Mouse (Mus musculus) intestine, embryonic 15.5 days (tissue): ENCODE measurements around the gene Trim41. TPM values are rescaled to one million over a fixed set of nuclear protein-coding genes. Genes with fewer than 3 reads are reported as not detected.
"Not testable (repeated sequence)": the region's sequence is repeated elsewhere in the genome, so short reads cannot be mapped to it uniquely, and the experiment has no call there.

Experiments
- ATAC-seq: fragments of 200-750 bp; cut with Nextera tagmentation; 2 replicates; pipeline ENCODE4 v1.8.0; 2017; ENCODE audit warnings: moderate TSS enrichment, moderate library complexity
- H3K27ac ChIP-seq: fragments of 300-500 bp; sonication (generic); 2 replicates; pipeline ENCODE4 v1.5.1; 2015; ENCODE audit warnings: mild to moderate bottlenecking, inconsistent platforms
- H3K27me3 ChIP-seq: fragments of 300-500 bp; sonication (generic); replicated peaks from 2 replicates; pipeline ENCODE4 v1.6.1; 2015; ENCODE audit warnings: inconsistent platforms
- H3K36me3 ChIP-seq: fragments of 300-500 bp; sonication (generic); 2 replicates; pipeline ENCODE4 v1.6.1; 2015; ENCODE audit warnings: inconsistent platforms
- H3K4me1 ChIP-seq: fragments of 300-500 bp; sonication (generic); replicated peaks from 2 replicates; pipeline ENCODE4 v1.6.1; 2015; ENCODE audit warnings: inconsistent platforms
- H3K4me2 ChIP-seq: fragments of 300-500 bp; sonication (generic); replicated peaks from 2 replicates; pipeline ENCODE4 v1.6.1; 2015; ENCODE audit warnings: mild to moderate bottlenecking, inconsistent platforms
- H3K4me3 ChIP-seq: fragments of 300-500 bp; sonication (generic); replicated peaks from 2 replicates; pipeline ENCODE4 v1.5.1; 2015; ENCODE audit warnings: inconsistent platforms
- H3K9ac ChIP-seq: fragments of 300-500 bp; sonication (generic); 2 replicates; pipeline ENCODE4 v1.6.1; 2015; ENCODE audit warnings: inconsistent platforms
- H3K9me3 ChIP-seq: fragments of 300-500 bp; sonication (generic); 2 replicates; pipeline ENCODE4 v1.6.1; 2016; ENCODE audit warnings: inconsistent platforms
- WGBS: fragments of 180-500 bp; shearing (Covaris S2); methylation state at CpG from one replicate; pipeline ENCODE4 v1.1.7; 2015; 5-methylcytosine and 5-hydroxymethylcytosine counted together
- polyA plus RNA-seq: library from polyadenylated mRNA; unstranded; fragments of >200 nt; fragmentation: Nextera tagmentation; extraction: Ambion mirVana; gene quantifications from 2 replicates; pipeline ENCODE4 v1.2.1, GENCODE M21; 2015

Gene Trim41
- polyA plus RNA-seq, 1 experiment from 2014 or later: 4.1 TPM

DNA sequence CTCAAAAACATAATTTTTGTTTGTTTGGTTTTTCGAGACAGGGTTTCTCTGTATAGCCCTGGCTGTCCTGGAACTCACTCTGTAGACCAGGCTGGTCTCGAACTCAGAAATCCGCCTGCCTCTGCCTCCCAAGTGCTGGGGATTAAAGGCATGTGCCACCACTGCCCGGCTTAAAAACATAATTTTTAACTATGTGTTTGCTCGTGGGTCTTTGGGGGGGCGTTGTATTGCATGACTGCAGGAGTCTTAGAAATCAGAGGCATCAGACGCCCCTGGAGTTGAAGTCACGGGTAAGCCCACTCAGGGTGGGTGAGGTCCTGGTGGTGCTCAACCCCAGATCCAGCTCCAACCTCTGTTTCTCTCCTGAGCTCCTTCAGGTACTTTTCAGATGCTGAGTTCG, 25.3 kb downstream of the Trim41 start:
- ATAC-seq, H3K4me2 ChIP-seq, H3K4me3 ChIP-seq, H3K9me3 ChIP-seq, H3K27me3 ChIP-seq, H3K4me1 ChIP-seq, H3K9ac ChIP-seq, H3K27ac ChIP-seq, H3K36me3 ChIP-seq: not testable (repeated sequence)
- WGBS: 89% methylated on average over 9 of the region's 9 CpGs

DNA sequence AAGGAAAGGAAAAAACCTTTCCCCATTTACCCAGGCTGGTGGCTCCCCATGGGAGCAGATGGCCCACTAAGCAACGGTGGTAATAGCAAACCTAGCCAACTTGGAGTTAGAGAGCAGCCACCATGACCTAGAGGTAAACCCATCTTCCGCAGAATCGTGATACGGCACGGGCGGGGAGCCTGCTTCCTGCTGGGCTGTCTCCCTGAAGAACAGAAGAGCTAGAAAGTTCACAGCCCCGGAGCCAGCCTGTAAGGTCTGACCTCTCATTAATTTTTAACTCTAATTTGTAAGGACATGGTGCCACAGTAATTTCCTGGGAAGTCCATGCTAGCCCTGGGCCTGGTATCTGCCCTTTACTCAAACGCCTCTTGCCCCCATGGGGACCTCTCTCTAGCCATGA, 26.2 kb downstream of the Trim41 start:
- ATAC-seq: peak; percentile 32
- WGBS: 31% methylated on average over 8 of the region's 8 CpGs

DNA sequence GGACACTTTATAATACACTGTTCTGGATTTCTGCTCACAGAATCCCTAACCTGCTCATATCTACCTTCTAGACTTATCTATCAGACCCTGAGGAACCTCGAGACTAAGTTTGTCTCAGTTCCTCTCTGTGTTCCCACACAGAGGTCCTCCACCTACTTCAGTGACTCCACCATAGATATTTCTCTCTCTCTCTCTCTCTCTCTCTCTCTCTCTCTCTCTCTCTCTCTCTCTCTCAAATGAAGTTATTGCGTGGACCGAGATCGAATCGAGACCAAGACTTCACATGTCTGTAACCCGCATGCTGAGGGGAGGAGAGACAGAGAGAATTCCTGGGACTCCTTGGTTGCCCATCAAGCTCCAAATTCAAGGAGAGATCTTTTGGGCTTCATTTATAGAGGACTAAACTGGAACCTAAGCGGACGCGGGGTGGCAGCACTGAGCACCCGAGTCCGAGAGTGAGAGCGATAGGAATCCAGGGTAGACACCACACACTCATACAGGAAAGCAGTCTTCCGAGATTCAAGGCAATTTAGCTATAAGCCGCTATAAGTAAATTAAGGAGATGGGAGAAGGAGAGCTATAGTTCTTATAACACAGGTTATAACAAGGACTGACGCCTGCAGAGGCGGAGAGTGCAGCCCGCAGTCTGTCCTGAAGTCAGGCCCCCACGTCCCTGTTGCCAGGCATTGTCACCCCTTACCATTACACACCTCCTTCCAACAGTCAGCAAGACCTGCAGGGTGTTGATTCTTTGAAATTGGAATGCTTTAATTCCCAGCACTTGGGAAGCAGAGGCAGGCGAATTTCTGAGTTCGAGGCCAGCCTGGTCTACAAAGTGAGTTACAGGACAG, 27.0 kb downstream of the Trim41 start:
- no peaks in the 10 kb centered on the region for H3K27me3 ChIP-seq
- H3K4me1 ChIP-seq: peaks cover 2% of the 10 kb centered on the region; the same call in 1 of the 2 replicates
- H3K36me3 ChIP-seq: no peaks in the 10 kb centered on the region
- 16% methylated on average over 20 of the region's 20 CpGs for WGBS
- no peaks in the 10 kb centered on the region for H3K9me3 ChIP-seq
- no peak overlapping the region for H3K9ac ChIP-seq
- peak overlapping the region; percentile 56 for H3K4me2 ChIP-seq
- no peak overlapping the region for H3K27ac ChIP-seq
- 0 out of 2 replicates have a peak overlapping the region, but pooled peaks have one; percentile 22 for H3K4me3 ChIP-seq
- ATAC-seq: peak; percentile 76

More for the DNA sequence above, 26.2 kb downstream of the Trim41 start:
- peak overlapping the region; percentile 56 for H3K4me2 ChIP-seq
- H3K4me1 ChIP-seq: peaks cover 2% of the 10 kb centered on the region; the same call in 1 of the 2 replicates
- no peak overlapping the region for H3K4me3 ChIP-seq
- H3K9me3 ChIP-seq: no peaks in the 10 kb centered on the region
- 0 out of 2 replicates have a peak overlapping the region, but pooled peaks have one; percentile 1 for H3K9ac ChIP-seq
- H3K36me3 ChIP-seq: no peaks in the 10 kb centered on the region
- H3K27me3 ChIP-seq: no peaks in the 10 kb centered on the region
- no peak overlapping the region for H3K27ac ChIP-seq

DNA sequence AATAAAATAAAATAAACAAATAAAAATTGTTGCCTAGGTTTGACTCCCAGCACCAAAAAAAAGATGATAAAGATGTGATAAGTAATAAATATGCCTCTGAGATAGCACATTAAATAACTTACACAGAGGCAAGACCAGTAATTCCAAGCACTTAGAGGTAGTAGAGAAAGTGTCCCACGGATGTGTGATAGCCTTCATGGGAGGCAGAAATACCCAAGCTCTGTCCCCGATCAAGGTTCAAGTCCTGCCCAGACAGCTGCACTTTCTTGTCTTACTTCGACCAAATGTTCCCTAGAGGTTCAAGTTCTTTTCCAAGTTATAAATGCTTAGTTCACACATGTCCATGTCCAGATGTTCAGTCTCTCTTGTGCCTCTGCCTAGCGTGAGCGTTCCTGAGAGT, 27.9 kb downstream of the Trim41 start:
- no peaks in the 10 kb centered on the region for H3K27me3 ChIP-seq
- no peak for ATAC-seq
- 89% methylated on average over 5 of the region's 5 CpGs for WGBS
- no peaks in the 10 kb centered on the region for H3K36me3 ChIP-seq
- peaks cover 2% of the 10 kb centered on the region; the same call in 1 of the 2 replicates for H3K4me1 ChIP-seq
- no peaks in the 10 kb centered on the region for H3K9me3 ChIP-seq
- no peak overlapping the region for H3K9ac ChIP-seq
- no peak overlapping the region for H3K27ac ChIP-seq
- no peak overlapping the region for H3K4me2 ChIP-seq
- H3K4me3 ChIP-seq: no peak overlapping the region

DNA sequence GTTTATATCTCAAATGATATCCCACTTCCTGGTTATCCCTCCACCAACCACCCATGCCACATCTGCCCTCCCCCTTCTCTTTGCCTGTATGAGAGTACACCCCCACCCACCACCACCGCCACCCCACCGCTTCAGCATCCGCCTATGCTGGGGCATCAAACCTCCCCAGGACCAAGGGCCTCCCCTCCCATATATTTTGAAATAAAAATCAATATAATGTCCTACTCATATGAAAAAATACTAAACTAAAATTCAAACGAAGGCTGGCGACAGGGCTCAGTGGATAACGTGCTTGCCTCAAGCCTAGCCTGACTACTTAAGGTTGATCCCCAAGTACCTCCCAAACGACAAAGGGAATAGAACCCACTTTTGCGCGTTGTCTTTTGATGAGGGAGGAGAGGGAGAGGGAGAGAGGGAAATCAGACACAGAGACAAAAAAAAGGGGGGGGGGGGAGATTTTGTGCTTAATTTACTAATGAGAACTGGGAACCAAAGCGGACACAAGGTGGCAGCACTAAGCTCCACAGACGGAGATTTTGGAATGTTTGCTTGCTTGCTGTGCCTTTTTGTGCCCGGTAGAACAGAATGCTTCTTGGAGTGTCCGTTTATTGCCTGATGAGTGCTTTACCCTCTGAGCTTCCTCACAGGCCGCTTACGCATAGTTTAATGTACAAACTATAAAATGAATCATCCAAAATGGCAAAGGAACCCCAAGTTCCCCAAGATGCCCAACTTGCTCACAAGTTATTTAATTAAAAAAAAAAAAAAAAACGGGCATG, 28.7 kb downstream of the Trim41 start:
- WGBS: 11% methylated on average over 16 of the region's 16 CpGs
- Histone ChIP-seq H3K9ac (no peak overlapping the region), H3K4me3 (peak overlapping the region; percentile 28), H3K27me3 (no peaks in the 10 kb centered on the region), H3K36me3 (no peaks in the 10 kb centered on the region), H3K4me2 (peak overlapping the region; percentile 60), H3K27ac (no peak overlapping the region), H3K4me1 (peaks cover 2% of the 10 kb centered on the region; the same call in 1 of the 2 replicates), H3K9me3 (no peaks in the 10 kb centered on the region)
- peak; percentile 54 for ATAC-seq

DNA sequence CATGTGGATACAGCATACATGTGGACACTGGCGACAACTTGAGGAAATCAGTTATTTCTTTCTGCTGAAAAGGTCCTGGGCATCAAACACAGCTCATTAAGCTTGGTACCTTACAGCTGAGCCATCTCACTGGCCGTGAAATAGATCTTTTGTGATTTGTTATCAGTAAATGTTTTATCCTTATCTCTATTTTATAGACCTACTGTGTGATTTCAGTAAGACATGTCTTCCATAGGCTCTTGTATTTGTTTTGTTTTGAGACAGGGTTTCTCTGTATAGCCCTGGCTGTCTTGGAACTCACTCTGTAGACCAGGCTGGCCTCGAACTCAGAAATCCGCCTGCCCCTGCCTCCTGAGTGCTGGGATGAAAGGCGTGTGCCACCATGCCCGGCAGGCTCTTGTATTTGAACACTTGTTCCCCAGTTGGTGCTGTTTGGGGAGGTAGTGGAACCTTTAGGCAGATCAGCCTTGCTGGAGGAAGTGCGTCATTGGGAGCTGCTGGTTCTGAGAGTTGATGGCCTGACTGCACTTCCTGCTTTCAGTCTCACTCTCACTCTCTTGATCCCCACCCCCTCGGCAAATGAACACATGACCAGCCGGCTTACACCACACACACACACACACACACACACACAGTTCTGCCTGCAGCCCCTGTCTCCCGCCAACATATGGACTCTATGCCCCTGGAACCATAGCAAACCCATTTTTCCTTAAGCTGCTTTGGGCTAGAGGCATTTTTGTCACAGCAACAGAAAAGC, 29.5 kb downstream of the Trim41 start:
- no peak overlapping the region for H3K4me3 ChIP-seq
- H3K4me1 ChIP-seq: peaks cover 2% of the 10 kb centered on the region; the same call in 1 of the 2 replicates
- H3K9me3 ChIP-seq: no peaks in the 10 kb centered on the region
- WGBS: 49% methylated on average over 10 of the region's 10 CpGs
- ATAC-seq: peak; percentile 44
- no peak overlapping the region for H3K27ac ChIP-seq
- no peak overlapping the region for H3K9ac ChIP-seq
- H3K4me2 ChIP-seq: peak overlapping the region; percentile 60
- no peaks in the 10 kb centered on the region for H3K36me3 ChIP-seq
- H3K27me3 ChIP-seq: no peaks in the 10 kb centered on the region

GRCm38 (mm10) chr11:48782243-48782642, 34.9 kb downstream of the Trim41 start:
- no peak; the same call in 1 of the 2 replicates for ATAC-seq
- no peaks in the 10 kb centered on the region for H3K4me1 ChIP-seq
- H3K27me3 ChIP-seq: no peaks in the 10 kb centered on the region
- WGBS: 85% methylated on average over 4 of the region's 4 CpGs
- H3K27ac ChIP-seq: no peak overlapping the region
- no peak overlapping the region for H3K4me2 ChIP-seq
- H3K9me3 ChIP-seq: no peaks in the 10 kb centered on the region
- H3K4me3 ChIP-seq: no peak overlapping the region
- no peaks in the 10 kb centered on the region for H3K36me3 ChIP-seq
- H3K9ac ChIP-seq: no peak overlapping the region

DNA sequence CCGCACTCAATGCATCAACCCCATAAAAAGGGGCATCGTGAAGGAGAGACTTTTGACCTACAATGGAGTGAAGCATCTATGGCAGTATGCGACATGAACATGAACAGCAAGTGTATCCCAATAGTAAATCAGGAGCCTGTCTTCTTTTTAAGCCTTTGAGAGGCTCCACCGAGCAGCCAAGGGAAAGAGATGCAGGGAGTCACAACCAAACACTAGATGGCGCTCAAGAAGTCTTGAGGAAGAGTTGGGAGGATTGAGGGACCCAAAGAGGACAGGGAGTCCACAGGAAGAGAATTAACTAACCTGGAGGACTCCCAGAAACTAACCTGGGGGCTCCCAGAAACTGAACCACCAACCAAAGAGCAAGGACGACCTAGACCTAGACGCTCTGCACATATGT, 37.7 kb downstream of the Trim41 start:
- H3K27ac ChIP-seq: no peak overlapping the region
- H3K36me3 ChIP-seq: no peaks in the 10 kb centered on the region
- H3K4me2 ChIP-seq: no peak overlapping the region
- 45% methylated on average over 7 of the region's 7 CpGs for WGBS
- H3K4me1 ChIP-seq: no peaks in the 10 kb centered on the region
- H3K27me3 ChIP-seq: no peaks in the 10 kb centered on the region
- no peaks in the 10 kb centered on the region for H3K9me3 ChIP-seq
- no peak overlapping the region for H3K9ac ChIP-seq
- no peak overlapping the region for H3K4me3 ChIP-seq
- no peak for ATAC-seq

GRCm38 (mm10) chr11:48777303-48777702, 39.9 kb downstream of the Trim41 start:
- no peaks in the 10 kb centered on the region for H3K4me1 ChIP-seq
- H3K4me2 ChIP-seq: no peak overlapping the region
- H3K9me3 ChIP-seq: no peaks in the 10 kb centered on the region
- no peak overlapping the region for H3K27ac ChIP-seq
- no peaks in the 10 kb centered on the region for H3K27me3 ChIP-seq
- 86% methylated on average over 9 of the region's 9 CpGs for WGBS
- no peak overlapping the region for H3K9ac ChIP-seq
- no peaks in the 10 kb centered on the region for H3K36me3 ChIP-seq
- no peak overlapping the region for H3K4me3 ChIP-seq
- ATAC-seq: no peak

GRCm38 (mm10) chr11:48776664-48777063, 40.5 kb downstream of the Trim41 start:
- no peaks in the 10 kb centered on the region for H3K27me3 ChIP-seq
- ATAC-seq: peak; percentile 19; the same call in 1 of the 2 replicates
- no peak overlapping the region for H3K9ac ChIP-seq
- H3K27ac ChIP-seq: no peak overlapping the region
- no peak overlapping the region for H3K4me3 ChIP-seq
- H3K4me1 ChIP-seq: no peaks in the 10 kb centered on the region
- 45% methylated on average over 9 of the region's 9 CpGs for WGBS
- no peaks in the 10 kb centered on the region for H3K9me3 ChIP-seq
- H3K4me2 ChIP-seq: no peak overlapping the region
- H3K36me3 ChIP-seq: no peaks in the 10 kb centered on the region

DNA sequence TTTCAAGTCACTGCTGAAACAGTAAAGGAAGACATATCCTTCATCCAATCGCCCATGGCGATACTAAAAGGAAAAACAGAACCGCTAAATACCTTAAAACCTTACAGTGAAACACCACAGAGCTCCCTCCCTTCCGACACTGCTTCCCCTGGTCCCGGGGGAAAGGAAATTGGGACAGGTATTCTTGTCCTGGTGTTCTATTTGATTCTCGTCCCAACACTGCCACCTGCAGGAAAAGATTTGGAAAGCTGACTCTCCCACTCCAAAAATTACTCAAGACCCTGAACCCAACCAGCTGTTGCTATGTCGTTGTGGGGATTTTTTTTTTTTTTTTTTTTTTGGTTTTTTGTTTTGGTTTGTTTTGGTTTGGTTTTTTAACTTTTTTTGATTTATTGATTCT, 41.7 kb downstream of the Trim41 start:
- no peak overlapping the region for H3K4me3 ChIP-seq
- H3K9ac ChIP-seq: no peak overlapping the region
- no peak overlapping the region for H3K27ac ChIP-seq
- WGBS: 2% methylated on average over 7 of the region's 7 CpGs
- H3K27me3 ChIP-seq: no peaks in the 10 kb centered on the region
- H3K4me1 ChIP-seq: no peaks in the 10 kb centered on the region
- H3K36me3 ChIP-seq: no peaks in the 10 kb centered on the region
- H3K4me2 ChIP-seq: no peak overlapping the region
- ATAC-seq: no peak; the same call in 1 of the 2 replicates
- no peaks in the 10 kb centered on the region for H3K9me3 ChIP-seq
